Mouse (Mus musculus) embryonic facial prominence, embryonic 12.5 days (tissue): ENCODE measurements around the gene Lingo1. TPM values are rescaled to one million over a fixed set of nuclear protein-coding genes. Genes with fewer than 3 reads are reported as not detected.

Experiments used
- ATAC-seq: fragments of 200-750 bp; cut with Nextera tagmentation; 2 replicates; pipeline ENCODE4 v1.8.0; 2017; ENCODE audit not compliant: insufficient number of reproducible peaks, insufficient read depth, low FRiP score, low TSS enrichment
- H3K27ac ChIP-seq: fragments of 300-500 bp; sonication (generic); 2 replicates; pipeline ENCODE4 v1.5.1; 2016; ENCODE audit warnings: mild to moderate bottlenecking
- H3K27me3 ChIP-seq: fragments of 300-500 bp; sonication (generic); 2 replicates; pipeline ENCODE4 v1.6.1; 2016; ENCODE audit warnings: mild to moderate bottlenecking, moderate library complexity
- H3K36me3 ChIP-seq: fragments of 300-500 bp; sonication (generic); 2 replicates; pipeline ENCODE4 v1.6.1; 2016; ENCODE audit warnings: mild to moderate bottlenecking
- H3K4me1 ChIP-seq: fragments of 300-500 bp; sonication (generic); 2 replicates; pipeline ENCODE4 v1.6.1; 2016
- H3K4me2 ChIP-seq: fragments of 300-500 bp; sonication (generic); replicated peaks from 2 replicates; pipeline ENCODE4 v1.6.1; 2016; ENCODE audit warnings: mild to moderate bottlenecking, moderate library complexity
- H3K4me3 ChIP-seq: fragments of 300-500 bp; sonication (generic); 2 replicates; pipeline ENCODE4 v1.5.1; 2016; ENCODE audit warnings: mild to moderate bottlenecking
- H3K9ac ChIP-seq: fragments of 300-500 bp; sonication (generic); 2 replicates; pipeline ENCODE4 v1.6.1; 2016; ENCODE audit warnings: mild to moderate bottlenecking, moderate library complexity
- H3K9me3 ChIP-seq: fragments of 300-500 bp; sonication (generic); 2 replicates; pipeline ENCODE4 v1.6.1; 2016; ENCODE audit warnings: mild to moderate bottlenecking, moderate library complexity
- WGBS: fragments of 180-500 bp; shearing (Covaris S2); methylation state at CpG from one replicate; pipeline ENCODE4 v1.1.7; 2016; 5-methylcytosine and 5-hydroxymethylcytosine counted together
- polyA plus RNA-seq: library from polyadenylated mRNA; unstranded; fragments of >200 nt; fragmentation: Nextera tagmentation; extraction: Ambion mirVana; gene quantifications from 2 replicates; pipeline ENCODE4 v1.2.1, GENCODE M21; 2016

Gene Lingo1
- polyA plus RNA-seq, 1 experiment from 2014 or later = 6.8 TPM

- Histone ChIP-seq H3K9ac (no peak overlapping the region), H3K27me3 (peaks cover 4% of the 10 kb centered on the region; the same call in 1 of the 2 replicates), H3K4me3 (no peak overlapping the region), H3K9me3 (no peaks in the 10 kb centered on the region), H3K4me1 (peaks cover 12% of the 10 kb centered on the region), H3K4me2 (no peak overlapping the region), H3K36me3 (no peaks in the 10 kb centered on the region), H3K27ac (no peak overlapping the region)
- WGBS = 79% methylated on average over 4 of the region's 4 CpGs
- no peak for ATAC-seq
These were observed 137.7 kb downstream of the Lingo1 start for GRCm38 (mm10) chr9:56658580-56658979.

GRCm38 (mm10) chr9:56657996-56658398 is 138.3 kb downstream of the Lingo1 start:
- no peaks in the 10 kb centered on the region for H3K9me3 ChIP-seq
- WGBS = 79% methylated on average over 6 of the region's 6 CpGs
- no peak overlapping the region for H3K4me2 ChIP-seq
- ATAC-seq = no peak
- no peak overlapping the region for H3K9ac ChIP-seq
- H3K4me3 ChIP-seq = no peak overlapping the region
- no peak overlapping the region for H3K27ac ChIP-seq
- H3K4me1 ChIP-seq = peaks cover 12% of the 10 kb centered on the region
- H3K36me3 ChIP-seq = no peaks in the 10 kb centered on the region
- peaks cover 4% of the 10 kb centered on the region; the same call in 1 of the 2 replicates for H3K27me3 ChIP-seq

GRCm38 (mm10) chr9:56656766-56657542 is 139.3 kb downstream of the Lingo1 start:
- Histone ChIP-seq H3K9me3 (no peaks in the 10 kb centered on the region), H3K9ac (no peak overlapping the region), H3K36me3 (no peaks in the 10 kb centered on the region), H3K4me1 (peaks cover 12% of the 10 kb centered on the region), H3K4me3 (no peak overlapping the region), H3K4me2 (no peak overlapping the region), H3K27ac (no peak overlapping the region), H3K27me3 (peaks cover 4% of the 10 kb centered on the region; the same call in 1 of the 2 replicates)
- WGBS = 49% methylated on average over 16 of the region's 16 CpGs
- ATAC-seq = no peak

- peaks cover 12% of the 10 kb centered on the region for H3K4me1 ChIP-seq
- H3K9ac ChIP-seq = no peak overlapping the region
- H3K9me3 ChIP-seq = no peaks in the 10 kb centered on the region
- no peak overlapping the region for H3K27ac ChIP-seq
- peaks cover 4% of the 10 kb centered on the region; the same call in 1 of the 2 replicates for H3K27me3 ChIP-seq
- 60% methylated on average over 6 of the region's 6 CpGs for WGBS
- H3K36me3 ChIP-seq = no peaks in the 10 kb centered on the region
- ATAC-seq = no peak
- no peak overlapping the region for H3K4me3 ChIP-seq
- no peak overlapping the region for H3K4me2 ChIP-seq
These were observed 141.1 kb downstream of the Lingo1 start for GRCm38 (mm10) chr9:56655167-56655566.

GRCm38 (mm10) chr9:56652551-56652950 is 143.7 kb downstream of the Lingo1 start:
- Histone ChIP-seq H3K9ac (no peak overlapping the region), H3K4me2 (no peak overlapping the region), H3K4me1 (peaks cover 12% of the 10 kb centered on the region), H3K4me3 (no peak overlapping the region), H3K36me3 (no peaks in the 10 kb centered on the region), H3K9me3 (no peaks in the 10 kb centered on the region), H3K27me3 (no peaks in the 10 kb centered on the region), H3K27ac (no peak overlapping the region)
- WGBS = 67% methylated on average over 7 of the region's 7 CpGs
- no peak for ATAC-seq

GRCm38 (mm10) chr9:56651586-56651985 is 144.7 kb downstream of the Lingo1 start:
- H3K27ac ChIP-seq = no peak overlapping the region
- peaks cover 5% of the 10 kb centered on the region; the same call in 1 of the 2 replicates for H3K4me1 ChIP-seq
- H3K36me3 ChIP-seq = no peaks in the 10 kb centered on the region
- no peaks in the 10 kb centered on the region for H3K27me3 ChIP-seq
- 50% methylated on average over 2 of the region's 2 CpGs for WGBS
- H3K9ac ChIP-seq = no peak overlapping the region
- no peaks in the 10 kb centered on the region for H3K9me3 ChIP-seq
- no peak for ATAC-seq
- H3K4me3 ChIP-seq = no peak overlapping the region
- H3K4me2 ChIP-seq = no peak overlapping the region

- ATAC-seq = no peak
These were observed 149.8 kb downstream of the Lingo1 start for GRCm38 (mm10) chr9:56646227-56647025.

GRCm38 (mm10) chr9:56643474-56643873 is 152.8 kb downstream of the Lingo1 start:
- Histone ChIP-seq H3K36me3 (no peaks in the 10 kb centered on the region), H3K27me3 (peaks cover 13% of the 10 kb centered on the region), H3K4me1 (no peaks in the 10 kb centered on the region), H3K9ac (no peak overlapping the region), H3K27ac (no peak overlapping the region), H3K4me2 (no peak overlapping the region), H3K9me3 (no peaks in the 10 kb centered on the region), H3K4me3 (no peak overlapping the region)
- no peak for ATAC-seq
- 47% methylated on average over 5 of the region's 5 CpGs for WGBS

More at GRCm38 (mm10) chr9:56646227-56647025, 149.8 kb downstream of the Lingo1 start:
- H3K9me3 ChIP-seq = no peaks in the 10 kb centered on the region
- no peaks in the 10 kb centered on the region; the same call in 1 of the 2 replicates for H3K4me1 ChIP-seq
- 90% methylated on average over 15 of the region's 15 CpGs for WGBS
- H3K27ac ChIP-seq = no peak overlapping the region
- no peak overlapping the region for H3K9ac ChIP-seq
- H3K4me2 ChIP-seq = no peak overlapping the region
- no peaks in the 10 kb centered on the region for H3K36me3 ChIP-seq
- no peak overlapping the region for H3K4me3 ChIP-seq
- no peaks in the 10 kb centered on the region for H3K27me3 ChIP-seq

- Histone ChIP-seq H3K36me3 (no peaks in the 10 kb centered on the region), H3K4me2 (no peak overlapping the region), H3K27ac (no peak overlapping the region), H3K27me3 (peaks cover 57% of the 10 kb centered on the region), H3K4me1 (peaks cover 22% of the 10 kb centered on the region), H3K9me3 (no peaks in the 10 kb centered on the region), H3K4me3 (no peak overlapping the region), H3K9ac (no peak overlapping the region)
- 59% methylated on average over 8 of the region's 8 CpGs for WGBS
- no peak for ATAC-seq
These were observed 157.9 kb downstream of the Lingo1 start for GRCm38 (mm10) chr9:56638226-56638905.

GRCm38 (mm10) chr9:56637403-56637857 is 158.8 kb downstream of the Lingo1 start:
- Histone ChIP-seq H3K9me3 (no peaks in the 10 kb centered on the region), H3K27ac (no peak overlapping the region), H3K27me3 (peaks cover 63% of the 10 kb centered on the region), H3K9ac (no peak overlapping the region), H3K4me1 (peaks cover 22% of the 10 kb centered on the region), H3K4me2 (peak overlapping the region; percentile 41), H3K4me3 (peak overlapping the region; percentile 17), H3K36me3 (no peaks in the 10 kb centered on the region)
- no peak for ATAC-seq
- 4% methylated on average over 27 of the region's 29 CpGs for WGBS

GRCm38 (mm10) chr9:56636766-56637402 is 159.4 kb downstream of the Lingo1 start:
- no peak overlapping the region for H3K27ac ChIP-seq
- no peak for ATAC-seq
- H3K4me1 ChIP-seq = peaks cover 22% of the 10 kb centered on the region
- H3K27me3 ChIP-seq = peaks cover 64% of the 10 kb centered on the region
- 43% methylated on average over 11 of the region's 11 CpGs for WGBS
- peak overlapping the region; percentile 41; the same call in 1 of the 2 replicates for H3K4me2 ChIP-seq
- no peaks in the 10 kb centered on the region for H3K36me3 ChIP-seq
- no peaks in the 10 kb centered on the region for H3K9me3 ChIP-seq
- H3K4me3 ChIP-seq = no peak overlapping the region
- H3K9ac ChIP-seq = no peak overlapping the region
